Mouse (Mus musculus) lung, postnatal 10 days (tissue): ENCODE results near the gene Fam98a.

ENCODE experiments used
- DNase-seq: peaks from one replicate; pipeline ENCODE4 v3.0.0; 2021

Gene Fam98a

DNA sequence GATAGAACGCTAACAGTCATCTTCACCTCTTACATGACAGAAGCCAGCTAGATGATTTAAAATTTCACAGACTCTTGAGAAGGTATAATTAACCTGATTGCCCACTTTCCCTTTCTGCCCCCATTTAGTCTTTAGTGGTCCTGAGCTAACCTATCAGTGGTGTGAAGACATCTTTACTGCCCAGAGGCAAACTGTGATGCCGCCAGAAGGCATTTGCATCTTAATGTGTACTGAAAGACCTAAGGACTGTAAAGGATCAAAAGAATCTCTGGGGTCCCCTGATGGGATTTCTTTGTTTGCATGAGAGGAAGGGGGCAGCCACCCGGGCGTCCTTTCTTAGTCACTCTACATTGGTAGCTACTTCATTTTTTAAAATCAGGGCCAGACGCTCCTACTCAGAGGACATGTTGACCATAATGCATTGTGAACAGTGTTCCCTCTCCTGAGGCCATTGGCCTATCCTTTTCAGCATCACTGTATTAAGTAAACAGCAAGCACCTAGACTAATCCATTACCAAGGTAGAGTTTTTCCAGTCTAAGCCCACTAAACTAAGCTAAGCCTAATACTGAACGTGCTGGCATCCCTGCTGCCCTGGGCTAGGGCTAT, 30.4 kb downstream of the Fam98a start:
- DNase-seq = no peak

DNA sequence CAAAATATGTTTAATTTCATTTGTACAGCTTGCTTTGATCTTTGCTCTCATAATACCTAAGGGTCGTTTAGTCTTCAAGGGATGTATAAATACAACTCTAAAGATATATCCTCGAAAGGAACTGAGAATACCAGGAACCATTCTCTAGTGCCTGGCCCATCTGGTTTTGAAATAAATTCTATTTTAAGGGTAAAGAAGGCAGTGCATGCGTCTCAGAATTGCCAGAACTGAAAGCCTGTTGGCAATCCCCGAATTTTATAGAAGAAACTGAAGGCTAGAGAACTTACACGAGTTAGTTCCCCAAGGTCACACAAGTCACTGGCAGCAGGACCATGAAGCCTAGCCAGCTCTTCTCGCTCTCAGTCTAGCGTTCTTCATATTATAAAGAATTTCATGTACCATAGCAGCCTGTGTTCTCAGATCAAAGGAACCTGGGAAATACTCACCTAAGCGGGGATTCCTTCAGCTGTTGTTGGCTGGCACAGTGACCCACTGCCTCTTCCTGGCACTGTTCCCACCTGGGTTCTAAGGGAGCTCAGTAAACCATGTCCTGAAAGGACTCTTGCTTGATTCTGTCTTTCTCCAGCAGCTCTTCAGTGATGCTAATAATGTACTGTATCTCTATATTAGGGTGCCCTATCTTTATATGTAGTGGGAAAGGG, 32.4 kb downstream of the Fam98a start:
- DNase-seq = no peak

DNA sequence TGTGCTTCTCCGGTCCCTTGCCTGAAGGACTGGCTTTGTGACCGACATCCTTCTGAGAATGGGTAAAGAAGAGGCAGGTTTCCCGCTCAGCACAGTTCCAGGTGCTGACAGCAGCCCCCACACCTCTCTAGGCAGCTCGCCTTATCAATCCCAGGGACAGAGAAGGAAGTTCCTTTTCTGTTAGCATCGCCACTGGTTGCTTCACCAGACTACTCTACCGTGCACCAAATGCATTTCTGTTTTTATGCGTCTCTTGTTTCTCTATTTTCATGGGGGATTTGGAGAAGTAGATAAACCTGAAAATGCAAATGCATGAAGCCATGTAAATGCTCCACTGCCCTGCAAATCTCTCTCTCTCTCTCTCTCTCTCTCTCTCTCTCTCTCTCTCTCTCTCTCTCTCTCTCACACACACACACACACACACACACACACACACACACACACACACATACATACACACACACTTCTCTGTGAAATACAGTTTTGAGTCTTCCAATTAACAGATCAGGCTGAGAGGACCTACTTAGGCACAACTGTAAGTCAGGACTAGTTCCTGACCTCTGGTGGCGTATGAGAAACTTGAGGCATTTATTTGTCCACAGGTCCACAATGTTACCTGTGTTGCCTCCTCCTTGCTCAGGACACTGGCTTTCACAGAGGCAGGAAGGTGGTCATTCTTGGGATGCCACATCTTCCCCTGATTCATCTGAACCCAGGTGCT, 33.4 kb downstream of the Fam98a start:
- no peak for DNase-seq

DNA sequence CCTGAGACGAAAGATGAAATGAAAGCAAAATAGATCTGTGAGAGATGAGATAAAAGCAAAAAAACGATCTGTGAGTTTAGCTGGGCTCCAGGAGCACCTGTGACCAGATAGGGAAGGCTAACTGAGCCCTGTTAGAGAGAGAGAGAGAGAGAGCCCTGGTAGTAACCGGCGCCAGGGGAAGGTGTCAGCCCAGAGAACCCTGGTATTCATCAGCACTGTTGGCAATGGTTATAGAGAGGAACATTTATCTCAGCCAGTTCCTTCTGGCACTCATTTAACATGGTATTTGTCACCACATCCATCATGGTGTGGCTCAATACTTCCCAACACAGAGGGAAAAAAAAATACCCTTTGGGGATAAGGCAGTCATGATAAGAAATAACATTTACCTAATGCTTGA, 35.2 kb downstream of the Fam98a start:
- no peak for DNase-seq

DNA sequence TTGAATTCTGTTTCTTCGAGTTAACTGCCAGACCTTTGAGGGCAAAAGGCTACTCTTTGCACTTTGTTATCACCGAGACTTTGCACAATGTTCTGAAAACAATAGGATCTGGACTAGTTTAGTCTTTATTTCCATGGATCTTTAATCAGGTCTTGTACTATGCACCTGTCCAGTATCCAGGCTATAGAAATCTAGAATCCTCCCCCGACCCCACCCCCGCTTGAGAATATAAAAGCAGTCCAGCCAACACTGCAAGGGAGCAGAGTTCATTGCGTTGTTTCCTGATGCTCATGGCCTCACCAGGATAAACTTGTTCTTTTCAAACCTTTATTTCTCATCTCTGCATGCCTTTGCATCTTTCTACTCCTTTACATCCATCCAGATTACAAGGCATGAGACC, 42.5 kb downstream of the Fam98a start:
- DNase-seq = no peak

DNA sequence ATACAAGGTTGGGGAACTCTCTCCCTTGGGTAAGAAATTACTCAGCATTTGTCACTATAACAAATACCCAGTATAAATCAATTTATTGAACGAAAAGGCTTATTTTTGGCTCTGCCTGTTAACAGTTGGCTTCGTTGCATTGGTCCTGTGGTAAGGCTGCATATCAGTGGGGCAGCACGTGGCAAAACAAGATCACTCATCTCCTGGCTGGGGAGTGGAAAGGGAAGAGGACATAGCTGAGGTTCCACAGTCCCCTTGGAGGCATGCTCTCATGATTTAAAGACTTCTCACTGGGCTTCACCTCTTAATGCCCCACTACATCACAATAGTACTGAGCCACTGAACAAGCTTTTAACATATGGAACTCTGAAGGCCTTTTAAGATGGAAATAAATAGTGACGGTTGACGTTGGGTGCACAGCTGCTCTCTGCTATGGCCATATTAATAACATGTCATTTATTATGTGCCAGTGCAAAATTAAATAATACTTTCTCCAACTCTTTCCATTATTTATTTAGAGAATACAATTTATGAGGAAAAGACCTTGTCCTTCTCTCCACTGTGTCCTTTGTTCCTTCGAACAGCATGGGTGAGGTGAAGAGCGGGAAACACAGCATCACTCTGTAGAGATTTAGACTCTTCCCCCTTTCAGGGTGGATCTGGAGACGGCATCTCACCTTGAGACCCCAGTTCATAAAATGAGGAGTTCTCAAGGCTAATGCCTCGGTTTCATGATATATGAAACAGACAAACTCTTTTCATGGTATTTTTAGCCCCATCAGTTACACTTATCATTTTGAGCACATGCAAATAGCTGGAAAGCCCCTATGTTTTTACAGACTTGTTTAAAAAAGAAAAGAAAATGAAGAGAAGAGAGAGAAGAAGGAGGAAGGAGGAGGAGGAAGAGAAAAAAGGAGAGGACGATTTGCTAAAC, 44.8 kb downstream of the Fam98a start:
- no peak for DNase-seq

DNA sequence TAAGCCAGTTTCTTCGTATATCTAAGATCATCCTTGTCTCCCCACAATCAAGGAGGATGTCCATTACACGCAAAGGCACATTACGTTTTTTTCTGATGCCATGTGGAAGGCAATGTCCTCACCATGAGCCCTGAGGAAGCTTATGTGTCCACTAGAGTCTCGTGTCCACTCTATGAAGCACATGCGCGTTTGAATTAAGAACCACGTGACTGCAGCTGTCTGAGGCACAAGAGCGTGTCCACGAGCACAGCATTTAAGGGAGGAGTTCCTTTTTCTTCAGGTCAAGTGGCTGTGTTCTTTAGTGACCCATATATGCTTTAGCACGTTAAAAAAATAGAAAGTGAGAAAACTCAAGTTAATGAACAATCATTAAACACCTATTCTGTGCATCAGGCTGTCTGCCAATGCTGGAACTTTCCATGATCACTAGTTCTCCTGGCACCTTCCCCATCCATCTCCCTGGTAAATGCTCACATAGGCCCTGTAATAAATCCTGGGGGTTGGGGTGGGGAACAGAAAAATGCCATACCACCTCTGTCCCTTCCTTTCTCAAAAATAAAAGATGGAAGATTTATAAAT, 45.6 kb downstream of the Fam98a start:
- DNase-seq = no peak

DNA sequence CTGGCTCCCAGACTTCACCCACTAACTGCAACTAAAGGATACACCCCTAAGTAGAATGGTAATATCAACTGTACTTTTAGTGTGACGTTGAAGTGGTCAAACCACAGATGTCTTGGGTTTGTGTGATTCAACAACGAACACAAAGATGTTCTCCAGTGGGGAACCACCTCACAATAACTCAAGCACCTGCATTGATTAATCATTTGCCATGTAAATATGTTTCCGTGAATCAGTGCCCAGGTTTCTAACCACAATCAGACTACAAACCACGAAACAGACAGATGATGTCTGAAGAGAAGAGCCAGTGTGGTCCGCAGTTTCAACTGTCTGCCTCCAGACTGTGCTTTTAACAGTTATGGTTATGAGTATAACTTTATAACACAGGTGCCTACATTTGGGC, 46.7 kb downstream of the Fam98a start:
- no peak for DNase-seq

DNA sequence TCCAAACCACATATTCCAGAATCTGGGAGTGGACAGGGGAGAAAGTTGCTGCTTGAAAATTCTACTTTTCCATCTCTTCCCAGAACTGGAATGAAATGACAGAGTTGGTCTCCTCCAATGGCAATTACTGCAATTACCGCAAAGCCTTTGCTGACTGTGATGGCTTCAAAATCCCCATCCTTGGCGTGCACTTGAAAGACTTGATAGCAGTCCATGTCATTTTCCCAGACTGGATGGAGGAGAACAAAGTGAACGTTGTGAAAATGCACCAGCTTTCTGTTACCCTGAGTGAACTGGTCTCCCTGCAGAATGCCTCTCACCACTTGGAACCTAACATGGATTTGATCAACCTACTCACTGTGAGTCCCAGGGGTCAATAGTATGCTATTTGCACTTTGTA, 48.7 kb downstream of the Fam98a start:
- no peak for DNase-seq

DNA sequence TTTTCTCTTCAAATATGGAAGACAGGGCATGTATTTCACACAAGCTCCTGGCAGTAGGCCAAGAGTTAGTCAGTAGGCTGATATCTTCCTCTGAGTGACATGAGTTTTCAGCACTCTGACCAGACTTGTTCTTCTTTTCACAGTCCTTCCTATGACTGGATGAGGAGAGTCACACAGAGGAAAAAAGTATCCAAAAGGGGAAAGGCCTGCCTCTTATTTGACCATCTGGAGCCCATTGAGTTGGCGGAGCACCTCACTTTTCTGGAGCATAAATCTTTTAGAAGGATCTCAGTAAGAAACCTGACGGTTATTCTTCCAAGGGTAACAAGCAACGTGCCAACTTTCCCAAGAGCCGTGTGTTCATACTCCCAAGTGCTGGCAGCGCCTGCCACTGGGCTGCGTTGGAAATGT, 53.5 kb downstream of the Fam98a start:
- DNase-seq = no peak

DNA sequence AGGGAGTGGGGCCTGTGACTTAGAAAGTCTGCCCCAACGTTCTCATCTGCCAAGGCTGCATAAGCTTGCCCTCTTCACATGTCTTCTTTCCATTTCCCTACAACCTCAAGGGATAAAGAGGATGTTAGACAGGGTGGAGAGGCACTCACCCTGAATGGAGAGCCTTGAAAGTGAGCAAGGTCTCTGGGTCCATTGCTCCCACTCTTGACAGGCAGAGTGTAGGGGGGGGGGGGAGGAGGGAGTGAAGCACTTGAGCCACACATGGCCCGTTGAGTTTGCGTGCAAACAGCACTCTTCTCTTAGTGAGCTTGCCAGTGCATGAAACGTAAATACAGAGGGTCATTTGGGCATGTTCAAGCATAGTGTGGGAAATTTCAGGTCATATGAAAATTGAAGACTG, 56.5 kb downstream of the Fam98a start:
- DNase-seq = no peak
